Mouse (Mus musculus): ENCODE results near the gene Reck. TPM values are rescaled to one million over a fixed set of nuclear protein-coding genes. Genes with fewer than 3 reads are reported as not detected.

The Reck gene
- total and polyA plus RNA-seq, 2 experiments from 2014 or later = 4.1 to 5.6 TPM

- 0 out of 2 replicates have a peak, but pooled peaks cover 2% of the 10 kb centered on the region for H3K27me3 ChIP-seq (ENCODE audit: control insufficient read depth, insufficient read depth, low read length)
- DNase-seq (ENCODE audit: low spot score) (no peak), ATAC-seq (ENCODE audit: insufficient read depth, low read depth) (no peak)
- no peak overlapping the region for H3K4me3 ChIP-seq (ENCODE audit: low read depth, low read length)
- WGBS = 88% methylated on average over 19 of the region's 19 CpGs
- H3K4me2 ChIP-seq (ENCODE audit: low read depth, low read length) = no peak overlapping the region
- no peaks in the 10 kb centered on the region for H3K36me3 ChIP-seq (replicated peaks; ENCODE audit: control insufficient read depth, insufficient read depth, low read length)
- H3K4me1 ChIP-seq (ENCODE audit: control insufficient read depth, insufficient read depth) = peaks cover 8% of the 10 kb centered on the region; the same call in 1 of the 2 replicates
- H3K9me3 ChIP-seq (replicated peaks; ENCODE audit: control insufficient read depth, low read length) = no peaks in the 10 kb centered on the region
- H3K9ac ChIP-seq (replicated peaks; ENCODE audit: low read depth, low read length) = no peak overlapping the region
- no peak overlapping the region for H3K27ac ChIP-seq (ENCODE audit: low read depth)
- TF ChIP-seq EP300 (IDR thresholded peaks at IDR 0.05; ENCODE audit: low read depth) = no peak
These were observed 109.0 kb downstream of the Reck start for GRCm38 (mm10) chr4:43984326-43984725.

- Histone ChIP-seq H3K4me2 (ENCODE audit: low read depth, low read length) (no peak overlapping the region), H3K36me3 (replicated peaks; ENCODE audit: control insufficient read depth, insufficient read depth, low read length) (no peaks in the 10 kb centered on the region), H3K4me1 (ENCODE audit: control insufficient read depth, insufficient read depth) (no peaks in the 10 kb centered on the region), H3K27ac (ENCODE audit: low read depth) (no peak overlapping the region), H3K27me3 (ENCODE audit: control insufficient read depth, insufficient read depth, low read length) (0 out of 2 replicates have a peak, but pooled peaks cover under 1% of the 10 kb centered on the region), H3K9ac (replicated peaks; ENCODE audit: low read depth, low read length) (no peak overlapping the region), H3K9me3 (replicated peaks; ENCODE audit: control insufficient read depth, low read length) (no peaks in the 10 kb centered on the region), H3K4me3 (ENCODE audit: low read depth, low read length) (no peak overlapping the region)
- WGBS = 81% methylated on average over 3 of the region's 3 CpGs
- no peak for TF ChIP-seq EP300 (IDR thresholded peaks at IDR 0.05; ENCODE audit: low read depth)
- no peak for TF ChIP-seq CTCF (IDR thresholded peaks at IDR 0.05; ENCODE audit: low read depth)
- ATAC-seq (ENCODE audit: insufficient read depth, low read depth) (no peak), DNase-seq (ENCODE audit: low spot score) (no peak)
These were observed 113.6 kb downstream of the Reck start for GRCm38 (mm10) chr4:43988976-43989375.

DNA sequence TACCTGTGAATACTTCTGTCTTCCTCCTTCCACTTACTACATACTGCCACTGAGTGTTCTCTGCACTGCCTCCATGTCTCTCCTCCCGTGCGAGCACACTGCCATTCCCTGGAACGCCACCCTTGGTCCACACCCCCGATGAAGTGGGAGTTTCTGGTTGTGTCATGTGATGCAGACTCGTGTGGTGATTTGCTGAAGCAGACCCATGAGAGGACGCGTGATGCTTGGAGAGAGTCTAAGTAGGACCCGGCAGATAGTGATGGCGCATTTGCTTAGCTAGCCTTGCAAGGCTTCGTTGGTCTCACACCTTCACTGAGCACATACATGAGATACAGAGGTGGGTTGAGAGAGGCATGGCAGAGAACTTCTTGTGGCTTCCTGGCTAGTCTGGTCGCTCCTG, 117.7 kb downstream of the Reck start:
- H3K9me3 ChIP-seq (replicated peaks; ENCODE audit: control insufficient read depth, low read length) = no peaks in the 10 kb centered on the region
- H3K27me3 ChIP-seq (ENCODE audit: control insufficient read depth, insufficient read depth, low read length) = no peaks in the 10 kb centered on the region
- no peak overlapping the region for H3K4me2 ChIP-seq (ENCODE audit: low read depth, low read length)
- DNase-seq (ENCODE audit: low spot score) (no peak), ATAC-seq (ENCODE audit: insufficient read depth, low read depth) (no peak)
- no peak overlapping the region for H3K4me3 ChIP-seq (ENCODE audit: low read depth, low read length)
- no peak for TF ChIP-seq CTCF (IDR thresholded peaks at IDR 0.05; ENCODE audit: low read depth)
- TF ChIP-seq EP300 (IDR thresholded peaks at IDR 0.05; ENCODE audit: low read depth) = no peak
- H3K27ac ChIP-seq (ENCODE audit: low read depth) = no peak overlapping the region
- H3K9ac ChIP-seq (replicated peaks; ENCODE audit: low read depth, low read length) = no peak overlapping the region
- no peaks in the 10 kb centered on the region for H3K4me1 ChIP-seq (ENCODE audit: control insufficient read depth, insufficient read depth)
- 88% methylated on average over 11 of the region's 11 CpGs for WGBS
- no peaks in the 10 kb centered on the region for H3K36me3 ChIP-seq (replicated peaks; ENCODE audit: control insufficient read depth, insufficient read depth, low read length)

GRCm38 (mm10) chr4:43994342-43994741, 119.0 kb downstream of the Reck start:
- Histone ChIP-seq H3K27ac (ENCODE audit: low read depth) (no peak overlapping the region), H3K36me3 (replicated peaks; ENCODE audit: control insufficient read depth, insufficient read depth, low read length) (no peaks in the 10 kb centered on the region), H3K9me3 (replicated peaks; ENCODE audit: control insufficient read depth, low read length) (no peaks in the 10 kb centered on the region), H3K4me1 (ENCODE audit: control insufficient read depth, insufficient read depth) (no peaks in the 10 kb centered on the region), H3K4me3 (ENCODE audit: low read depth, low read length) (no peak overlapping the region), H3K27me3 (ENCODE audit: control insufficient read depth, insufficient read depth, low read length) (no peaks in the 10 kb centered on the region), H3K4me2 (ENCODE audit: low read depth, low read length) (no peak overlapping the region), H3K9ac (replicated peaks; ENCODE audit: low read depth, low read length) (no peak overlapping the region)
- DNase-seq (ENCODE audit: low spot score) (no peak), ATAC-seq (ENCODE audit: insufficient read depth, low read depth) (no peak)
- no peak for TF ChIP-seq EP300 (IDR thresholded peaks at IDR 0.05; ENCODE audit: low read depth)
- TF ChIP-seq CTCF (IDR thresholded peaks at IDR 0.05; ENCODE audit: low read depth) = no peak
- WGBS = 64% methylated on average over 2 of the region's 2 CpGs

Other genes starting within 250 kb of the Reck start
- 17.7 and 23.1 TPM in 2 replicates for gene Npr2, start 243.6 kb upstream of the Reck start, total RNA-seq (2014; rRNA removed; ENCODE audit: low replicate concordance)
- gene Npr2, start 243.6 kb upstream of the Reck start, polyA plus RNA-seq (2015; fragmentation: Nextera tagmentation; extraction: Ambion mirVana) = 6.6 and 6.9 TPM in 2 replicates
- gene Spag8, start 221.9 kb upstream of the Reck start, total RNA-seq (2014; rRNA removed; ENCODE audit: low replicate concordance) = not detected in 2 replicates
- gene Spag8, start 221.9 kb upstream of the Reck start, polyA plus RNA-seq (2015; fragmentation: Nextera tagmentation; extraction: Ambion mirVana) = 0.44 and 0.62 TPM in 2 replicates
- 358 and 378 TPM in 2 replicates for gene Hint2, start 219.1 kb upstream of the Reck start, total RNA-seq (2014; rRNA removed; ENCODE audit: low replicate concordance)
- 322 and 361 TPM in 2 replicates for gene Hint2, start 219.1 kb upstream of the Reck start, polyA plus RNA-seq (2015; fragmentation: Nextera tagmentation; extraction: Ambion mirVana)
- 9.6 and 24.9 TPM in 2 replicates for gene Tmem8b, start 206.6 kb upstream of the Reck start, total RNA-seq (2014; rRNA removed; ENCODE audit: low replicate concordance)
- 4.5 and 4.9 TPM in 2 replicates for gene Tmem8b, start 206.6 kb upstream of the Reck start, polyA plus RNA-seq (2015; fragmentation: Nextera tagmentation; extraction: Ambion mirVana)
- gene Fam221b, start 206.4 kb upstream of the Reck start, total RNA-seq (2014; rRNA removed; ENCODE audit: low replicate concordance) = not detected in 2 replicates
- 3.6 and 4.0 TPM in 2 replicates for gene Fam221b, start 206.4 kb upstream of the Reck start, polyA plus RNA-seq (2015; fragmentation: Nextera tagmentation; extraction: Ambion mirVana)
- 0.15 TPM in 1 of 2 replicates, not detected in the other for gene Olfr70, start 174.7 kb upstream of the Reck start, total RNA-seq (2014; rRNA removed; ENCODE audit: low replicate concordance)
- not detected in 2 replicates for gene Olfr70, start 174.7 kb upstream of the Reck start, polyA plus RNA-seq (2015; fragmentation: Nextera tagmentation; extraction: Ambion mirVana)
- not detected in 2 replicates for gene Olfr71, start 165.3 kb upstream of the Reck start, total RNA-seq (2014; rRNA removed; ENCODE audit: low replicate concordance)
- gene Olfr71, start 165.3 kb upstream of the Reck start, polyA plus RNA-seq (2015; fragmentation: Nextera tagmentation; extraction: Ambion mirVana) = not detected in 2 replicates
- gene Hrct1, start 148.3 kb upstream of the Reck start, total RNA-seq (2014; rRNA removed; ENCODE audit: low replicate concordance) = 8.2 and 9.5 TPM in 2 replicates
- gene Hrct1, start 148.3 kb upstream of the Reck start, polyA plus RNA-seq (2015; fragmentation: Nextera tagmentation; extraction: Ambion mirVana) = 4.5 and 4.9 TPM in 2 replicates
- gene Spaar, start 145.5 kb upstream of the Reck start, total RNA-seq (2014; rRNA removed; ENCODE audit: low replicate concordance) = 1.6 and 6.3 TPM in 2 replicates
- 1.1 and 1.3 TPM in 2 replicates for gene Spaar, start 145.5 kb upstream of the Reck start, polyA plus RNA-seq (2015; fragmentation: Nextera tagmentation; extraction: Ambion mirVana)
- not detected in 2 replicates for gene Olfr159, start 104.5 kb upstream of the Reck start, total RNA-seq (2014; rRNA removed; ENCODE audit: low replicate concordance)
- gene Olfr159, start 104.5 kb upstream of the Reck start, polyA plus RNA-seq (2015; fragmentation: Nextera tagmentation; extraction: Ambion mirVana) = not detected in 2 replicates
- gene Olfr156, start 51.6 kb upstream of the Reck start, total RNA-seq (2014; rRNA removed; ENCODE audit: low replicate concordance) = not detected in 2 replicates
- not detected in 2 replicates for gene Olfr156, start 51.6 kb upstream of the Reck start, polyA plus RNA-seq (2015; fragmentation: Nextera tagmentation; extraction: Ambion mirVana)
- gene Olfr157, start 35.3 kb upstream of the Reck start, total RNA-seq (2014; rRNA removed; ENCODE audit: low replicate concordance) = not detected in 2 replicates
- not detected in 2 replicates for gene Olfr157, start 35.3 kb upstream of the Reck start, polyA plus RNA-seq (2015; fragmentation: Nextera tagmentation; extraction: Ambion mirVana)
- gene Olfr155, start 24.0 kb upstream of the Reck start, total RNA-seq (2014; rRNA removed; ENCODE audit: low replicate concordance) = not detected in 2 replicates
- gene Olfr155, start 24.0 kb upstream of the Reck start, polyA plus RNA-seq (2015; fragmentation: Nextera tagmentation; extraction: Ambion mirVana) = not detected in 2 replicates
- gene Glipr2, start 81.9 kb downstream of the Reck start, total RNA-seq (2014; rRNA removed; ENCODE audit: low replicate concordance) = 35.8 and 39.2 TPM in 2 replicates
- gene Glipr2, start 81.9 kb downstream of the Reck start, polyA plus RNA-seq (2015; fragmentation: Nextera tagmentation; extraction: Ambion mirVana) = 27.3 and 28.4 TPM in 2 replicates
- not detected in 2 replicates for gene Ccin, start 108.0 kb downstream of the Reck start, total RNA-seq (2014; rRNA removed; ENCODE audit: low replicate concordance)
- gene Ccin, start 108.0 kb downstream of the Reck start, polyA plus RNA-seq (2015; fragmentation: Nextera tagmentation; extraction: Ambion mirVana) = not detected in 2 replicates
- gene Clta, start 128.9 kb downstream of the Reck start, total RNA-seq (2014; rRNA removed; ENCODE audit: low replicate concordance) = 128 and 168 TPM in 2 replicates
- gene Clta, start 128.9 kb downstream of the Reck start, polyA plus RNA-seq (2015; fragmentation: Nextera tagmentation; extraction: Ambion mirVana) = 106 and 112 TPM in 2 replicates
- 44.0 and 45.5 TPM in 2 replicates for gene Gne, start 208.6 kb downstream of the Reck start, total RNA-seq (2014; rRNA removed; ENCODE audit: low replicate concordance)
- gene Gne, start 208.6 kb downstream of the Reck start, polyA plus RNA-seq (2015; fragmentation: Nextera tagmentation; extraction: Ambion mirVana) = 24.2 and 25.5 TPM in 2 replicates